Mouse (Mus musculus) layer of hippocampus, adult 9-11 months (tissue): ENCODE results near the gene Mpzl2.

ENCODE experiments used
- DNase-seq: peaks from one replicate; pipeline ENCODE4 v3.0.0; 2022

The Mpzl2 gene

GRCm38 (mm10) chr9:45039499-45039898 is at the start of gene Mpzl2:
TSS of gene Mpzl2 (plus strand) at chr9:45039799.
- no peak for DNase-seq

GRCm38 (mm10) chr9:44991821-44992220 is 47.8 kb upstream of the Mpzl2 start:
- DNase-seq: no peak

- DNase-seq: no peak
These were observed 47.3 kb upstream of the Mpzl2 start for GRCm38 (mm10) chr9:44992271-44992670.

- no peak for DNase-seq
These were observed 46.3 kb upstream of the Mpzl2 start for GRCm38 (mm10) chr9:44993268-44993667.

- DNase-seq: no peak
These were observed 44.6 kb upstream of the Mpzl2 start for GRCm38 (mm10) chr9:44994962-44995361.

GRCm38 (mm10) chr9:44996590-44996989 is 43.0 kb upstream of the Mpzl2 start:
- DNase-seq: no peak

- no peak for DNase-seq
These were observed 41.5 kb upstream of the Mpzl2 start for GRCm38 (mm10) chr9:44998138-44998537.

GRCm38 (mm10) chr9:44999171-44999570 is 40.4 kb upstream of the Mpzl2 start:
- DNase-seq: no peak

GRCm38 (mm10) chr9:44999776-45000175 is 39.8 kb upstream of the Mpzl2 start:
- DNase-seq: no peak

GRCm38 (mm10) chr9:45000249-45000648 is 39.4 kb upstream of the Mpzl2 start:
- DNase-seq: no peak

GRCm38 (mm10) chr9:45007404-45007803 is 32.2 kb upstream of the Mpzl2 start:
- DNase-seq: no peak

- no peak for DNase-seq
These were observed 31.3 kb upstream of the Mpzl2 start for GRCm38 (mm10) chr9:45008342-45008741.

GRCm38 (mm10) chr9:45009180-45010078 is 30.2 kb upstream of the Mpzl2 start, which contains the start of gene Cd3e:
TSS of gene Cd3e (minus strand) at chr9:45009627.
- no peak for DNase-seq

- DNase-seq: no peak
These were observed 29.1 kb upstream of the Mpzl2 start for GRCm38 (mm10) chr9:45010461-45010860.

- no peak for DNase-seq
These were observed 28.3 kb upstream of the Mpzl2 start for GRCm38 (mm10) chr9:45011291-45011690.

- DNase-seq: no peak
These were observed 24.7 kb upstream of the Mpzl2 start for GRCm38 (mm10) chr9:45014879-45015278.

- no peak for DNase-seq
These were observed 23.8 kb upstream of the Mpzl2 start for GRCm38 (mm10) chr9:45015841-45016240.

GRCm38 (mm10) chr9:45018031-45018430 is 21.6 kb upstream of the Mpzl2 start:
- peak; percentile 9 for DNase-seq

- DNase-seq: peak; percentile 24
These were observed 16.8 kb upstream of the Mpzl2 start for GRCm38 (mm10) chr9:45022800-45023199.

- no peak for DNase-seq
These were observed 16.0 kb upstream of the Mpzl2 start for GRCm38 (mm10) chr9:45023638-45024037.

- no peak for DNase-seq
These were observed 15.4 kb upstream of the Mpzl2 start for GRCm38 (mm10) chr9:45024187-45024586.

- DNase-seq: no peak
These were observed 12.2 kb upstream of the Mpzl2 start for GRCm38 (mm10) chr9:45027376-45027775.

- no peak for DNase-seq
These were observed 9.3 kb upstream of the Mpzl2 start for GRCm38 (mm10) chr9:45030341-45030740.

GRCm38 (mm10) chr9:45032261-45032660 is 7.3 kb upstream of the Mpzl2 start:
- no peak for DNase-seq

- no peak for DNase-seq
These were observed 5.1 kb upstream of the Mpzl2 start for GRCm38 (mm10) chr9:45034526-45034925.
